Comparison of ENCODE assay signal across 44 mouse cellular contexts in the genomic region with DNA sequence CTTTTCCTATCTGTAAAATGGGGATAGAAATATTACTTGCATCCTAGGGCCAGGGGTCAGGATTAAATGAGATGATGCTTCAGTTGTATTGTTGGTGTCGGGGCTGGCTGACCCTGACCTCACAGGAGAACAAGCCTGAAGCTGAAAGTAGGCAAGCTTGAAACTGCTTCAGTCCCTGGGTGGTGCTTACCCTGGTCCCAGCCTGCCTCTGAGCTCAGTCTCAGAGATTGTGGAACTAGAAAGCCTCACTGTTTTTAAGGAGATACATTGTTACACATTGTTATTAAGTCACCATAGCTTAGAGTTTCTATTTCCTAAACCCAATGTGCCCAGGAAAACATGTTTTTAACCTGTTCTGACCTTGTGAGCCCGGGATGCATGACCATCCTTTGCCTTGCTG. TPM values are rescaled to one million over a fixed set of nuclear protein-coding genes. Genes with fewer than 3 reads are reported as not detected.
"Had no signal": no experiment of that assay in that cellular context is flagged by ENCODE, and none has a peak within 500 bp of the region (broad histone marks: within the 10 kb centered on the region; RNA-seq: fewer than 3 reads in every experiment).

No protein-coding gene starts in this region.

- DNase-seq: left cerebral cortex, postnatal 4 days; liver; liver, embryonic 13.5 days; liver, postnatal 0 days; lung, adult 18-20 months; lung, adult 2 months; lung, embryonic 14.5 days; lung, postnatal 10 days; lung, postnatal 14 days; lung, postnatal 36 days; lung, postnatal 4 days; midbrain, embryonic 14.5 days had no signal

- ATAC-seq: liver, embryonic 12.5 days; liver, postnatal 0 days; lung, postnatal 0 days; midbrain, embryonic 15.5 days; midbrain, embryonic 16.5 days had no signal

- H3K4me1 ChIP-seq: lung, embryonic 15.5 days had no signal

- H3K9ac ChIP-seq: limb, embryonic 12.5 days; limb, embryonic 13.5 days; limb, embryonic 15.5 days; liver, embryonic 12.5 days; liver, embryonic 13.5 days; liver, embryonic 14.5 days; liver, embryonic 15.5 days; liver, postnatal 0 days; lung, embryonic 14.5 days; lung, embryonic 15.5 days; midbrain, embryonic 12.5 days; midbrain, embryonic 13.5 days; midbrain, embryonic 15.5 days had no signal

- H3K36me3 ChIP-seq: limb, embryonic 10.5 days; limb, embryonic 12.5 days; limb, embryonic 13.5 days; limb, embryonic 15.5 days; liver, embryonic 12.5 days; liver, embryonic 13.5 days; liver, embryonic 15.5 days; lung, embryonic 15.5 days; midbrain, embryonic 10.5 days; midbrain, embryonic 12.5 days; midbrain, embryonic 13.5 days; midbrain, embryonic 15.5 days had no signal

- H3K27me3 ChIP-seq: limb, embryonic 12.5 days; limb, embryonic 13.5 days; limb, embryonic 15.5 days; liver, embryonic 12.5 days; liver, embryonic 13.5 days; liver, embryonic 15.5 days; lung, embryonic 15.5 days; midbrain, embryonic 12.5 days; midbrain, embryonic 13.5 days; midbrain, embryonic 15.5 days had no signal

- H3K4me3 ChIP-seq: left cerebral cortex, adult 2 months; limb, embryonic 10.5 days; limb, embryonic 12.5 days; limb, embryonic 13.5 days; limb, embryonic 15.5 days; liver, embryonic 12.5 days; liver, embryonic 13.5 days; liver, embryonic 15.5 days; lung, embryonic 15.5 days; megakaryocyte, embryonic 14.5 days; midbrain, embryonic 10.5 days; midbrain, embryonic 12.5 days; midbrain, embryonic 13.5 days; midbrain, embryonic 15.5 days; myocyte had no signal

- H3K9me3 ChIP-seq: limb, embryonic 10.5 days; limb, embryonic 12.5 days; limb, embryonic 13.5 days; limb, embryonic 15.5 days; liver, embryonic 12.5 days; liver, embryonic 13.5 days; liver, embryonic 15.5 days; lung, embryonic 15.5 days; megakaryocyte, embryonic 14.5 days; midbrain, embryonic 10.5 days; midbrain, embryonic 12.5 days; midbrain, embryonic 13.5 days; midbrain, embryonic 15.5 days had no signal

- H3K4me2 ChIP-seq: limb, embryonic 12.5 days; limb, embryonic 13.5 days; limb, embryonic 15.5 days; liver, embryonic 11.5 days; liver, embryonic 12.5 days; liver, embryonic 13.5 days; liver, embryonic 15.5 days; lung, embryonic 14.5 days; lung, embryonic 15.5 days; midbrain, embryonic 12.5 days; midbrain, embryonic 13.5 days; midbrain, embryonic 15.5 days had no signal

- H3K27ac ChIP-seq: limb, embryonic 12.5 days; limb, embryonic 13.5 days; limb, embryonic 15.5 days; liver, embryonic 12.5 days; liver, embryonic 13.5 days; liver, embryonic 14.5 days; liver, embryonic 15.5 days; lung, embryonic 15.5 days; macrophage; midbrain, embryonic 12.5 days had no signal

RNA-seq across cellular contexts. Expression of a gene that starts 18.4 kb away (rescaled TPM):
- total RNA-seq: left cerebral cortex, adult 2 months; left cerebral cortex, adult 8-10 months; left cerebral cortex, postnatal 10 days; left cerebral cortex, postnatal 14 days; left cerebral cortex, postnatal 25 days; left cerebral cortex, postnatal 36 days; left cerebral cortex, postnatal 4 days; megakaryocyte progenitor cell, adult 5-6 weeks; megakaryocyte-erythroid progenitor cell, adult 5-6 weeks; monocyte, adult 5-6 weeks had no signal
- polyA plus RNA-seq: limb, embryonic 12.5 days; lung, embryonic 14.5 days; lung, embryonic 15.5 days; macrophage; midbrain, embryonic 13.5 days; midbrain, embryonic 15.5 days; myocyte; neural tube, embryonic 11.5 days had no signal

RNA-seq across cellular contexts. Expression of a gene that starts 30.5 kb away (rescaled TPM):
- total RNA-seq: megakaryocyte progenitor cell, adult 5-6 weeks; megakaryocyte, adult 5-6 weeks; megakaryocyte-erythroid progenitor cell, adult 5-6 weeks; monocyte, adult 5-6 weeks had no signal

RNA-seq across cellular contexts. Expression of a gene that starts 50.0 kb away (rescaled TPM):
- total RNA-seq: left cerebral cortex, adult 2 months; left cerebral cortex, postnatal 36 days; liver, adult 2 months; megakaryocyte progenitor cell, adult 5-6 weeks; megakaryocyte, adult 5-6 weeks; megakaryocyte-erythroid progenitor cell, adult 5-6 weeks; monocyte, adult 5-6 weeks had no signal
- polyA plus RNA-seq: liver, adult 2 months; liver, embryonic 15.5 days; liver, embryonic 16.5 days; liver, postnatal 0 days; macrophage; myocyte had no signal

RNA-seq across cellular contexts. Expression of a gene that starts 54.5 kb away (rescaled TPM):
- total RNA-seq: megakaryocyte-erythroid progenitor cell, adult 5-6 weeks; monocyte, adult 5-6 weeks had no signal
- polyA plus RNA-seq: limb, embryonic 10.5 days; limb, embryonic 11.5 days; limb, embryonic 12.5 days had no signal
